Mouse (Mus musculus) skeletal muscle tissue, postnatal 0 days (tissue): Measurements from ENCODE around the gene Zbtb3. TPM values are rescaled to one million over a fixed set of nuclear protein-coding genes. Genes with fewer than 3 reads are reported as not detected.

Experiments
- polyA plus RNA-seq: library from polyadenylated mRNA; unstranded; fragments of >200 nt; fragmentation: Nextera tagmentation; extraction: Ambion mirVana; gene quantifications from 2 replicates; pipeline ENCODE4 v1.2.1, GENCODE M21; 2015

Zbtb3 gene
- polyA plus RNA-seq, 1 experiment from 2014 or later: 1.6 TPM

Other genes starting within 250 kb of the Zbtb3 start
- not detected in 2 replicates for gene Slc22a8, start 211.3 kb upstream of the Zbtb3 start, polyA plus RNA-seq
- gene Slc22a6, start 184.5 kb upstream of the Zbtb3 start, polyA plus RNA-seq: not detected in 2 replicates
- 0.02 and 0.03 TPM in 2 replicates for gene Chrm1, start 138.8 kb upstream of the Zbtb3 start, polyA plus RNA-seq
- gene Slc3a2, start 79.2 kb upstream of the Zbtb3 start, polyA plus RNA-seq: 43.4 and 65.1 TPM in 2 replicates
- gene Wdr74, start 66.7 kb upstream of the Zbtb3 start, polyA plus RNA-seq: 39.3 and 41.2 TPM in 2 replicates
- 0.66 TPM in 1 of 2 replicates, not detected in the other for gene 1700092M07Rik, start 61.8 kb upstream of the Zbtb3 start, polyA plus RNA-seq
- gene Stx5a, start 61.1 kb upstream of the Zbtb3 start, polyA plus RNA-seq: 66.0 and 69.0 TPM in 2 replicates
- gene Nxf1, start 45.5 kb upstream of the Zbtb3 start, polyA plus RNA-seq: 54.0 and 56.1 TPM in 2 replicates
- 154 and 161 TPM in 2 replicates for gene Tmem223, start 31.6 kb upstream of the Zbtb3 start, polyA plus RNA-seq
- 45.0 and 52.0 TPM in 2 replicates for gene Tmem179b, start 28.1 kb upstream of the Zbtb3 start, polyA plus RNA-seq
- 13.8 and 14.2 TPM in 2 replicates for gene Taf6l, start 16.1 kb upstream of the Zbtb3 start, polyA plus RNA-seq
- gene Polr2g, start 4.0 kb upstream of the Zbtb3 start, polyA plus RNA-seq: 106 and 107 TPM in 2 replicates
- 18.6 and 18.7 TPM in 2 replicates for gene Ttc9c, start 16.8 kb downstream of the Zbtb3 start, polyA plus RNA-seq
- 2.9 and 3.4 TPM in 2 replicates for gene Hnrnpul2, start 17.5 kb downstream of the Zbtb3 start, polyA plus RNA-seq
- gene AC129217.1, start 27.2 kb downstream of the Zbtb3 start, polyA plus RNA-seq: not detected in 2 replicates
- 25.2 and 79.5 TPM in 2 replicates for gene Bscl2, start 34.9 kb downstream of the Zbtb3 start, polyA plus RNA-seq
- gene Gng3, start 36.6 kb downstream of the Zbtb3 start, polyA plus RNA-seq: 0.43 and 0.46 TPM in 2 replicates
- gene Lrrn4cl, start 48.2 kb downstream of the Zbtb3 start, polyA plus RNA-seq: 8.7 and 11.7 TPM in 2 replicates
- 164 and 180 TPM in 2 replicates for gene Ubxn1, start 68.9 kb downstream of the Zbtb3 start, polyA plus RNA-seq
- 91.7 and 93.1 TPM in 2 replicates for gene Uqcc3, start 78.4 kb downstream of the Zbtb3 start, polyA plus RNA-seq
- gene Lbhd1, start 81.2 kb downstream of the Zbtb3 start, polyA plus RNA-seq: 28.4 and 33.6 TPM in 2 replicates
- not detected in 2 replicates for gene Gm49403, start 81.4 kb downstream of the Zbtb3 start, polyA plus RNA-seq
- gene 1810009A15Rik, start 86.3 kb downstream of the Zbtb3 start, polyA plus RNA-seq: 34.6 and 42.1 TPM in 2 replicates
- not detected in 2 replicates for gene Gm49416, start 86.4 kb downstream of the Zbtb3 start, polyA plus RNA-seq
- gene Ints5, start 90.5 kb downstream of the Zbtb3 start, polyA plus RNA-seq: 14.6 and 15.7 TPM in 2 replicates
- gene Ganab, start 95.5 kb downstream of the Zbtb3 start, polyA plus RNA-seq: 23.3 and 26.7 TPM in 2 replicates
- 25.2 and 29.5 TPM in 2 replicates for gene B3gat3, start 117.8 kb downstream of the Zbtb3 start, polyA plus RNA-seq
- gene Rom1, start 126.8 kb downstream of the Zbtb3 start, polyA plus RNA-seq: 3.1 and 3.5 TPM in 2 replicates
- gene Eml3, start 127.0 kb downstream of the Zbtb3 start, polyA plus RNA-seq: 12.5 and 14.2 TPM in 2 replicates
- 51.8 and 59.1 TPM in 2 replicates for gene Mta2, start 139.3 kb downstream of the Zbtb3 start, polyA plus RNA-seq
- gene Tut1, start 151.3 kb downstream of the Zbtb3 start, polyA plus RNA-seq: 13.4 and 14.3 TPM in 2 replicates
- gene Eef1g, start 164.5 kb downstream of the Zbtb3 start, polyA plus RNA-seq: 377 and 401 TPM in 2 replicates
- 65.9 and 67.3 TPM in 2 replicates for gene Ahnak, start 186.7 kb downstream of the Zbtb3 start, polyA plus RNA-seq